Mouse (Mus musculus) stomach, postnatal 0 days (tissue): ENCODE data around the gene Scgb1c1.

Experiments used
- CTCF ChIP-seq: IDR thresholded peaks from 2 replicates; pipeline ENCODE4 v1.5.1; 2016; ENCODE audit warnings: antibody characterized with exemption, low read depth, mild to moderate bottlenecking, moderate library complexity
- EP300 ChIP-seq: optimal IDR thresholded peaks from 2 replicates; pipeline ENCODE3; 2016; ENCODE audit warnings: antibody characterized with exemption

DNA sequence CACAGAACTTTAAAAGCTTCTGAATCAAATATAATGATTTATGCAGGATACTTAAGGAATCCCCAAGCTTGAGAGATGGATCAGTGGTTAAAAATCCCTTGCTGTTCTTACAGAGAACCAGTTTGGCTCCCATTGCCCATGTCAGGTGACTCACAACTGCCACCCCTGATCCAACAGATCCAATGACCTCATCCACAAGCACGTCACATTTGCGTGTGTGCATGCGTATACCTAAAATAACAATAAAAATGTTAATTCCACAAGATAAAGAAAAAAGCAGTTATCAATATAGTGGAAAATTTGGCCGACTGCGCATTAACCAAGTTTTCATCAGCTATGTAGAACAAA lies 24.1 kb upstream of the Scgb1c1 start:
- TF ChIP-seq CTCF = no peak
- no peak for TF ChIP-seq EP300
